Mouse (Mus musculus): Measurements from ENCODE around the gene Col5a3. TPM values are rescaled to one million over a fixed set of nuclear protein-coding genes. Genes with fewer than 3 reads are reported as not detected.
A peak's percentile ranks its signal among the peaks of the same experiment; 100 is the strongest.

The Col5a3 gene
- polyA plus RNA-seq, 1 experiment from 2014 or later: 0.39 TPM

DNA sequence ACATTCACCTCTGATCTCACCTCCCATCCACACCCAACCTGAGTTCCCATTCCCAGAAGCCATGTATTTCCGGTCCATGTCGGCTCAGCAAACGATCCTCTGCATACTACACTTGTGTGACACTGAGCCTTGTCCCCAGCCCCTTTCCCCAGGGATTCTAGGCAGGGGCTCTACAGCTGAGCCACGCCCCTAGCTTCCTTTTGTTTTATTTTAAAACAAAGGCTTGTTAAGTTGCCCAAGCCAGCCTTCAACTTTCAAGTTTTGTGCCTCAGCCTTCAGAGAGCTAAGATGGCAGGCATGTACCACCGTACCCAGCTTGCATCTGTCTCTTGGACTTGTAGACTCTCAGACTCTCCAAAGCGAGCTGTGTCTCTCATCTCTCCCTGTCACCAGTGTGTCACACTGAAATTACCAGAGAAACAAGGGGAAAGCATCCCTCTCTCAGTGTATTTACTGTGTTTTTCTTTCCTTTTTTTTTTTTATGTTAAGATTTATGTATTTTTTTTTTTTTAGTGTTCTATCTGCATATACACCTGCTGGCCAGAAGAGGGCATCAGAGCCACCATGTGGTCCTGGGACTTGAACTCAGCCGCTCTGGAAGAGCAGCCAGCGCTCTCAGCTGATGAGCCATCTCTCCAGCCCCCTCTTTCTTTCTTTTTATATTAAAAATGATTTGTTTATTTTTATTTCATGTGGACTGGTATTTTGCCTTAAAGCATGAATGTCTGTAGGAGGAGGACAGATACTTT lies 76.4 kb downstream of the Col5a3 start:
- Histone ChIP-seq H3K4me1 (peaks cover 11% of the 10 kb centered on the region), H3K4me3 (no peak overlapping the region), H3K27me3 (replicated peaks; ENCODE audit: low read depth, poor library complexity, severe bottlenecking) (peaks cover 35% of the 10 kb centered on the region), H3K27ac (replicated peaks) (no peak overlapping the region), H3K36me3 (replicated peaks) (no peaks in the 10 kb centered on the region), H3K9me3 (no peaks in the 10 kb centered on the region)
- WGBS: 46% methylated on average over 8 of the region's 8 CpGs
- DNase-seq (ENCODE audit: low spot score): peak; percentile 40

DNA sequence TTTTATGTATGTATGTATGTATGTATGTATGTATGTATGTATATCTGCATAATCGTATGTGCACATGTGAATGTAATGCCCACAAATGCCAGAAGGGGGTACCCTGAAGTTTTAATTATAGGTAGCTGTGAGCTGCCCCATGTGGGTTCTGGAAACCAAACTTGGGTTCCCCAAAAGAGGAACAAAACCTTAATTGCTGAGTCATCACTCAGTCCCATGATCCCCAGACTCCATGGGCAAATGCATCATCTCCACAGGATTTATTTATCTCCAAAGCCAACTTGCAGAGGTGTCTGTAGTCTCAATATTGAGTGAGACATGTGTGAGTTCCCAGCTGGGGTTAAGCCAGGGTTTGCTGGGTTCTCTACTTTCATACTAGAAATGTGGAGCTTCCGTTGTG lies 77.6 kb downstream of the Col5a3 start:
- peaks cover 24% of the 10 kb centered on the region for H3K27me3 ChIP-seq (replicated peaks; ENCODE audit: low read depth, poor library complexity, severe bottlenecking)
- no peak overlapping the region for H3K4me3 ChIP-seq
- WGBS: 90% methylated on average over 2 of the region's 2 CpGs
- H3K27ac ChIP-seq (replicated peaks): no peak overlapping the region
- H3K36me3 ChIP-seq (replicated peaks): no peaks in the 10 kb centered on the region
- peaks cover 11% of the 10 kb centered on the region for H3K4me1 ChIP-seq
- DNase-seq (ENCODE audit: low spot score): no peak
- H3K9me3 ChIP-seq: no peaks in the 10 kb centered on the region

DNA sequence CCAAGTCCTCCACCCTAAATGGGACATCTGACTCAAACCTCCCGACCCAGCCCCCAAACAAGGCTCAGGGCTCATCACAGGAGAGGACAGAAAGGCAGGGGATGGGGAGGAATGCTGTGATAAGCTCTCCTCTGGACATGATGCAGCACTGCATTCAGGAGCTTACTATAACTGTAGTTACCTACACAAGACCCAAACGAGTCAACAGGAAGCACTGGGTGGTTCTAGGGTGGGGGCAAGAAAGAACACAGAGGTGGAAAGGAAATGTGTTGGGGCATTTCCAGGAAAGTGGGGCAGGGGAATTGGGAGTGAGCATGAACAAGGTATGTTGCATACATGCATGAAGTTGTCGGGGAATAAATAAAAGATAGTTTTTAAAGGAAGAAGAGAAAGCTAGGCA lies 80.2 kb downstream of the Col5a3 start:
- 74% methylated on average over 3 of the region's 3 CpGs for WGBS
- DNase-seq (ENCODE audit: low spot score): no peak
- H3K9me3 ChIP-seq: no peaks in the 10 kb centered on the region

DNA sequence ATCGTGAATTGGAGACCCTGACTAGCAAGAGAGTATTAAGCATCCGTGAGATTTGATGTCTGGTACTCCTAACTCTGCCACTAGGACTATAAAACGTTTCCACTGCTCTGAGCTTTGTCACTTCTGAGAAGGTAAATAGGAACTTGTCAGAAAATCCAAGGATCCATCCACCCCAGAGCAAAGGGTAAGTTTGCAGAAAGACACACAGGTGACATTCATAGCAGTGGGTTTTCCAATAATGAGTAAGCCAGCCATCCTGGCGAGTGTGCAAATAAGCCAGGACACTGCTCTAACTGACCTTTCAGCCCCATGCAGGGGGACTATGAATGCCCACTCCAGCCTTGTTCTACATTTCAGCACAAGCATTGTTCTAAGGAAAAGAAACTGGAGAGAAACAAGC lies 83.1 kb downstream of the Col5a3 start:
- H3K27me3 ChIP-seq (replicated peaks; ENCODE audit: low read depth, poor library complexity, severe bottlenecking): peaks cover 41% of the 10 kb centered on the region
- no peaks in the 10 kb centered on the region for H3K36me3 ChIP-seq (replicated peaks)
- no peak for DNase-seq (ENCODE audit: low spot score)
- H3K4me1 ChIP-seq: peaks cover 20% of the 10 kb centered on the region
- no peak overlapping the region for H3K27ac ChIP-seq (replicated peaks)
- no peaks in the 10 kb centered on the region for H3K9me3 ChIP-seq
- no peak overlapping the region for H3K4me3 ChIP-seq
- WGBS: 68% methylated on average over 4 of the region's 4 CpGs

More for the DNA sequence above, 80.2 kb downstream of the Col5a3 start:
- H3K4me1 ChIP-seq: peaks cover 5% of the 10 kb centered on the region
- H3K27ac ChIP-seq (replicated peaks): no peak overlapping the region
- H3K36me3 ChIP-seq (replicated peaks): no peaks in the 10 kb centered on the region
- H3K4me3 ChIP-seq: no peak overlapping the region
- H3K27me3 ChIP-seq (replicated peaks; ENCODE audit: low read depth, poor library complexity, severe bottlenecking): peaks cover 20% of the 10 kb centered on the region

DNA sequence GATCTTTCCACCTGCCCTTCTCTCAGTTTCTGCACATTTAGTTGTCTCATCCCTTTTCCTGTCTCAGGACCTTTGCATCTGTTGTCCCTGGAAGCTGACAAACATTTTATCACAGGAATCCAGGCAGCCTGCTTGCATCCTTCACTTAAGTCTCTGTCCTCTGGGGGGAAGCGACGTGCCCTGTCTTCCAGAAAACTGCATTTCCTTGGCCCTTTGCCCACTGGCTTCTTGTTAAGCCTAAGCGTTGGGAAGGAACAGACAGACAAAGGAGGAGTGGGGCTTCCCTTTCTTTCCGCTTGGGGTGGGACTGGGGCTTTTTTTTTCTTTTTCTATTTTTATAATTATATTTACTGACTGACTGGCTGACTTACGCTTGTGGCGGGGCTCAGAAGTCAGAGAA lies 85.4 kb downstream of the Col5a3 start:
- WGBS: 72% methylated on average over 6 of the region's 6 CpGs

DNA sequence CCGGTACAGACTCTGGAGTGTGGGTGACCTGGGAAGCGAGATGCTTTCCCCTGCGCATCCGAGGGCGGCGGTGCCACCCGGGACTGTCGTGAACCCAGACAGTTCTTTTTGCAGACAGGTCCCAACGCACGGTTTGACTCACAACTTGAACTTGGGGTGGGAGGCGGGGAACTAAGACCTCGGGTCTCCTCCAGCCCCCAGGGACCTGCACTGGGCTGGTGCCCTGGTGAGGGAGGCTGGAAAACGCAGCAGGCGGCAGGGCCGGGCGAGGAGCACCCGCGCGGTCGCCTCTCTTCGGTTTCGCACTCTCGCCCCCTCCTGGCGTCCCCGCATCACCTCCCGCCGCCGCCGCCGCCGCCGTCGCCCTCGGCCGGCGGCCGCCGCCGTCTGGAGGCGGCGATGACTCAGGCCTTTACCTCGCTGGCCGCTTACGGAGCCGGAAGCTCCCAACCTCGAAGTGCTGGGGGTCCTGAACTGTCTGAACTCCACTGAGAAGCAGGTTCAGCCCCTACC lies 87.2 kb downstream of the Col5a3 start:
- Histone ChIP-seq H3K4me3 (peak overlapping the region; percentile 74), H3K27me3 (replicated peaks; ENCODE audit: low read depth, poor library complexity, severe bottlenecking) (peaks cover 76% of the 10 kb centered on the region), H3K4me1 (peaks cover 29% of the 10 kb centered on the region), H3K9me3 (no peaks in the 10 kb centered on the region), H3K27ac (replicated peaks) (peak overlapping the region; percentile 54; the same call in 1 of the 2 replicates), H3K36me3 (replicated peaks) (no peaks in the 10 kb centered on the region)
- WGBS: under 1% methylated on average over 46 of the region's 46 CpGs
- peak; percentile 80 for DNase-seq (ENCODE audit: low spot score)

More for the DNA sequence above, 85.4 kb downstream of the Col5a3 start:
- no peaks in the 10 kb centered on the region for H3K9me3 ChIP-seq
- no peaks in the 10 kb centered on the region for H3K36me3 ChIP-seq (replicated peaks)
- H3K4me1 ChIP-seq: peaks cover 29% of the 10 kb centered on the region
- H3K27me3 ChIP-seq (replicated peaks; ENCODE audit: low read depth, poor library complexity, severe bottlenecking): peaks cover 64% of the 10 kb centered on the region
- no peak overlapping the region for H3K27ac ChIP-seq (replicated peaks)
- H3K4me3 ChIP-seq: no peak overlapping the region
- DNase-seq (ENCODE audit: low spot score): no peak

DNA sequence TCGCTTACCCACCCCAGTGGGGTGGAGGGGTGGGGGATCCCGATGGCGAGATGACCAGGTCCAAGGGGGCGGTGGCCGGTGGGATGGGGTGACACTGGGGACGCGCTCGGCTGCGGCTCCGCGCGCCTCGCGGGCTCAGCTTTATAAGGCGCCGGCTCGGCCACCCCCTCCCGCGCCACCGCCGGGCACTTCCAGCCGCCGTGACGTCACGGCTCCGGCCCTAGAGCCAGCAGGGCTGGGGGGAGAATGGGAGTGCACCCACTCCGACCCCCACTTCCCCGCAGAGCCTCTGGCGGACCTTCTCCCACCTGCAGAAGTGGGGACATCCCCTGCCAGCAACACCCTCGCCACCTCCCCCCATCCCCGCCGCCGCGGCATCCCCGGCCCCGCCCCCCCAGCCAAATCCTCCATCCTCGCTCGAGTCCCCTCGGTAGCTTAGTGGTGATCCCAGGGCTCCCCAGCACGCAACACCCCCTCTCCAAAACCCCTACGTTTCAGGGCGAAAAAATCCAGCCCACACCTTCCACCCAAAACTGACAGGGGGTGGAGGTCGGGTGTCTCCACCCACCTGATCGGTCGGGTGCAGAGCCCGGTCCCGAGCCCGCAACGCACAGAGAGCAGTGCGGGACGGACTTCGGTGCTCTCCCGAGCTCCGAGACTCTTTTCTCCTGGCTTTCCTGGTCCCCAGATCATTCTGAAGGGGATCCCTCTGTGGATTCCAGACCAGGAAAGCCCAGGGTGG lies 87.8 kb downstream of the Col5a3 start:
- Histone ChIP-seq H3K27ac (replicated peaks) (peak overlapping the region; percentile 63; the same call in 1 of the 2 replicates), H3K4me1 (peaks cover 29% of the 10 kb centered on the region), H3K27me3 (replicated peaks; ENCODE audit: low read depth, poor library complexity, severe bottlenecking) (peaks cover 76% of the 10 kb centered on the region), H3K36me3 (replicated peaks) (no peaks in the 10 kb centered on the region), H3K4me3 (peak overlapping the region; percentile 74), H3K9me3 (no peaks in the 10 kb centered on the region)
- DNase-seq (ENCODE audit: low spot score): peak; percentile 52
- WGBS: under 1% methylated on average over 54 of the region's 54 CpGs

DNA sequence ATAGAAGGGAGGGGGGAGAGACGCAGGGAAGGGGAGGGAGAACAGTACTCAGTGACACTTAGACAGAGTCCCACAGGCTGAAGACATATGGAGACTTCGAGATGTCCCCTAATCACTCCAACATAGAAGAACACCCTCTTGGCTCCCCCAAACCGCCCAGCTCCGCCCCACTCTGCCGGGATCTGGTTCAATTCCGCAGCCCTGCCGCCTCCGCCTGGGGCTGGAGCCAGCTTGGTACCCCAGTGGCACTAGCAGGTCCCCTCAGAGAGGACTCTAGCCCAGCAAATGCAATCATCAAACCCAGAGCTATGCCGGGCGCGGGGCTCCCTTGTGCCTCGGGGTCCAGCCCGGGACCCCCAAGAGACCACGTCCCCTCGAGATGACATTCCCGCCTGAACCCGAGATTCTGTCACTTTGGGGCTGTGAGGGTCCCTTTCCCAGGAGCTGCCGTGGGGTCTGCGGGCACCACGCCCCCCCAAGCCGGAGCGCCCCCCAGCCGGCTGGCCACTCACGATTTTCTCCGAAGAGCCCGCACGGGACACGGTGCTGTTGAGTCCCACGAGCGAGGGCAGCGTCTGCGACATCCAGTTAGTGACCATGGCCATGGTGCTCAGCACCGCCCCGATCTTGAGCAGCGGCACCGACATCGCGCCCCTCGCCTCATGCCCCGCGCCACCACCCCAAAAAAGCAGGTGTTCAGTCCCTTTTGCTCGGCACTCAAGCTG lies 88.6 kb downstream of the Col5a3 start:
- H3K36me3 ChIP-seq (replicated peaks): no peaks in the 10 kb centered on the region
- peak; percentile 32 for DNase-seq (ENCODE audit: low spot score)
- H3K4me1 ChIP-seq: peaks cover 29% of the 10 kb centered on the region
- peaks cover 76% of the 10 kb centered on the region for H3K27me3 ChIP-seq (replicated peaks; ENCODE audit: low read depth, poor library complexity, severe bottlenecking)
- H3K27ac ChIP-seq (replicated peaks): peak overlapping the region; percentile 63; the same call in 1 of the 2 replicates
- WGBS: 2% methylated on average over 42 of the region's 42 CpGs
- peak overlapping the region; percentile 74 for H3K4me3 ChIP-seq
- H3K9me3 ChIP-seq: no peaks in the 10 kb centered on the region

DNA sequence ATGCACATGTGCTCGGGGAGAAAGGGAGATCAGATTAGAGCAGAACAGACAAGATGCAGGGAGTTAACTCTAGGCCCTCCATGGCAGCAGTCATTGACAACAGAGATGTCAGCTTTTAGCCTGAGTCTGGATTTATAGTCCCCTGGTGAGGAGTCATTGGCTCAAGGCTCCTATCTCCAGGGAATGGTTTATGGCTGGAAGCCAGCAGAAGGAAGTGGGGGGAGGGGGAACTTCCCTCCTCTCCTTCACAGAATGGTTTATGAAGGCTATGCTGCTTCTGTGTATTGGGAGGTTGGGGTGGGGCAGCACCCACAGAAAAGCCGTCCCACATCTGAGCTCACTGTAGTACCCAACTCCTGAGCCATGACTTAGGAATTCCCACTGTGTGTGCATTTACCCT lies 93.3 kb downstream of the Col5a3 start:
- 83% methylated on average over 2 of the region's 2 CpGs for WGBS
- peaks cover 12% of the 10 kb centered on the region for H3K4me1 ChIP-seq

More for the DNA sequence above, 93.3 kb downstream of the Col5a3 start:
- H3K9me3 ChIP-seq: peaks cover 11% of the 10 kb centered on the region; the same call in 1 of the 2 replicates
- no peak overlapping the region for H3K27ac ChIP-seq (replicated peaks)
- peaks cover 33% of the 10 kb centered on the region for H3K27me3 ChIP-seq (replicated peaks; ENCODE audit: low read depth, poor library complexity, severe bottlenecking)
- peaks cover 5% of the 10 kb centered on the region; the same call in 1 of the 2 replicates for H3K36me3 ChIP-seq (replicated peaks)
- no peak overlapping the region for H3K4me3 ChIP-seq
- no peak for DNase-seq (ENCODE audit: low spot score)

Other genes with a start within 250 kb of the Col5a3 start
- 16.6 and 18.8 TPM in 2 replicates for gene Zfp846, start 233.8 kb downstream of the Col5a3 start, polyA plus RNA-seq (2016; fragmentation: Nextera tagmentation; extraction: Ambion mirVana)
- gene Ubl5, start 172.2 kb downstream of the Col5a3 start, polyA plus RNA-seq (2016; fragmentation: Nextera tagmentation; extraction: Ambion mirVana): 356 and 365 TPM in 2 replicates
- 18.7 and 18.9 TPM in 2 replicates for gene Fbxl12, start 170.3 kb downstream of the Col5a3 start, polyA plus RNA-seq (2016; fragmentation: Nextera tagmentation; extraction: Ambion mirVana)
- gene Pin1, start 163.0 kb downstream of the Col5a3 start, polyA plus RNA-seq (2016; fragmentation: Nextera tagmentation; extraction: Ambion mirVana): 82.2 and 87.9 TPM in 2 replicates
- 13.1 and 20.1 TPM in 2 replicates for gene Olfm2, start 68.7 kb downstream of the Col5a3 start, polyA plus RNA-seq (2016; fragmentation: Nextera tagmentation; extraction: Ambion mirVana)
- not detected in 2 replicates for gene Rdh8, start 3.4 kb upstream of the Col5a3 start, polyA plus RNA-seq (2016; fragmentation: Nextera tagmentation; extraction: Ambion mirVana)
- gene A230050P20Rik, start 53.6 kb upstream of the Col5a3 start, polyA plus RNA-seq (2016; fragmentation: Nextera tagmentation; extraction: Ambion mirVana): 1.1 and 2.2 TPM in 2 replicates
- gene Angptl6, start 64.7 kb upstream of the Col5a3 start, polyA plus RNA-seq (2016; fragmentation: Nextera tagmentation; extraction: Ambion mirVana): 3.2 and 3.3 TPM in 2 replicates
- gene Ppan, start 73.1 kb upstream of the Col5a3 start, polyA plus RNA-seq (2016; fragmentation: Nextera tagmentation; extraction: Ambion mirVana): 99.2 and 100 TPM in 2 replicates
- gene Eif3g, start 83.6 kb upstream of the Col5a3 start, polyA plus RNA-seq (2016; fragmentation: Nextera tagmentation; extraction: Ambion mirVana): 411 and 431 TPM in 2 replicates
- gene Dnmt1, start 144.8 kb upstream of the Col5a3 start, polyA plus RNA-seq (2016; fragmentation: Nextera tagmentation; extraction: Ambion mirVana): 168 and 176 TPM in 2 replicates
- 38.2 and 42.8 TPM in 2 replicates for gene S1pr2, start 161.7 kb upstream of the Col5a3 start, polyA plus RNA-seq (2016; fragmentation: Nextera tagmentation; extraction: Ambion mirVana)
- gene Mrpl4, start 187.7 kb upstream of the Col5a3 start, polyA plus RNA-seq (2016; fragmentation: Nextera tagmentation; extraction: Ambion mirVana): 154 and 161 TPM in 2 replicates
- 5.9 and 6.0 TPM in 2 replicates for gene Icam1, start 200.9 kb upstream of the Col5a3 start, polyA plus RNA-seq (2016; fragmentation: Nextera tagmentation; extraction: Ambion mirVana)
- 3.8 and 5.1 TPM in 2 replicates for gene Icam4, start 214.3 kb upstream of the Col5a3 start, polyA plus RNA-seq (2016; fragmentation: Nextera tagmentation; extraction: Ambion mirVana)
- gene Icam5, start 217.0 kb upstream of the Col5a3 start, polyA plus RNA-seq (2016; fragmentation: Nextera tagmentation; extraction: Ambion mirVana): not detected in 2 replicates